Mouse (Mus musculus) forebrain, embryonic 13.5 days (tissue): ENCODE results near the gene Oaf. TPM values are rescaled to one million over a fixed set of nuclear protein-coding genes. Genes with fewer than 3 reads are reported as not detected.

Experiments
- ATAC-seq: fragments of 200-750 bp; cut with Nextera tagmentation; 2 replicates; pipeline ENCODE4 v1.8.0; 2017
- H3K27ac ChIP-seq: fragments of 300-500 bp; sonication (generic); 2 replicates; pipeline ENCODE4 v1.5.1; 2015; ENCODE audit warnings: inconsistent platforms, mild to moderate bottlenecking, moderate library complexity
- H3K27me3 ChIP-seq: fragments of 300-500 bp; sonication (generic); 2 replicates; pipeline ENCODE4 v1.6.1; 2015; ENCODE audit warnings: mild to moderate bottlenecking, inconsistent platforms
- H3K36me3 ChIP-seq: fragments of 300-500 bp; sonication (generic); 2 replicates; pipeline ENCODE4 v1.6.1; 2015; ENCODE audit warnings: mild to moderate bottlenecking, inconsistent platforms; ENCODE audit not compliant: poor library complexity, severe bottlenecking
- H3K4me1 ChIP-seq: fragments of 300-500 bp; sonication (generic); 2 replicates; pipeline ENCODE4 v1.6.1; 2015; ENCODE audit warnings: inconsistent platforms
- H3K4me2 ChIP-seq: fragments of 300-500 bp; sonication (generic); 2 replicates; pipeline ENCODE4 v1.6.1; 2015; ENCODE audit warnings: inconsistent platforms, mild to moderate bottlenecking, moderate library complexity
- H3K4me3 ChIP-seq: fragments of 300-500 bp; sonication (generic); 2 replicates; pipeline ENCODE4 v1.5.1; 2015; ENCODE audit warnings: mild to moderate bottlenecking, inconsistent platforms
- H3K9ac ChIP-seq: fragments of 300-500 bp; sonication (generic); 2 replicates; pipeline ENCODE4 v1.6.1; 2015; ENCODE audit warnings: mild to moderate bottlenecking, inconsistent platforms
- H3K9me3 ChIP-seq: fragments of 300-500 bp; sonication (generic); replicated peaks from 2 replicates; pipeline ENCODE4 v1.6.1; 2016; ENCODE audit warnings: inconsistent platforms
- WGBS: fragments of 180-500 bp; shearing (Covaris S2); methylation state at CpG from one replicate; pipeline ENCODE4 v1.1.7; 2015; 5-methylcytosine and 5-hydroxymethylcytosine counted together
- polyA plus RNA-seq: library from polyadenylated mRNA; unstranded; fragments of >200 nt; fragmentation: Nextera tagmentation; extraction: Ambion mirVana; gene quantifications from 2 replicates; pipeline ENCODE4 v1.2.1, GENCODE M21; 2015

Oaf gene
- polyA plus RNA-seq = 7.6 and 9.1 TPM in 2 replicates

DNA sequence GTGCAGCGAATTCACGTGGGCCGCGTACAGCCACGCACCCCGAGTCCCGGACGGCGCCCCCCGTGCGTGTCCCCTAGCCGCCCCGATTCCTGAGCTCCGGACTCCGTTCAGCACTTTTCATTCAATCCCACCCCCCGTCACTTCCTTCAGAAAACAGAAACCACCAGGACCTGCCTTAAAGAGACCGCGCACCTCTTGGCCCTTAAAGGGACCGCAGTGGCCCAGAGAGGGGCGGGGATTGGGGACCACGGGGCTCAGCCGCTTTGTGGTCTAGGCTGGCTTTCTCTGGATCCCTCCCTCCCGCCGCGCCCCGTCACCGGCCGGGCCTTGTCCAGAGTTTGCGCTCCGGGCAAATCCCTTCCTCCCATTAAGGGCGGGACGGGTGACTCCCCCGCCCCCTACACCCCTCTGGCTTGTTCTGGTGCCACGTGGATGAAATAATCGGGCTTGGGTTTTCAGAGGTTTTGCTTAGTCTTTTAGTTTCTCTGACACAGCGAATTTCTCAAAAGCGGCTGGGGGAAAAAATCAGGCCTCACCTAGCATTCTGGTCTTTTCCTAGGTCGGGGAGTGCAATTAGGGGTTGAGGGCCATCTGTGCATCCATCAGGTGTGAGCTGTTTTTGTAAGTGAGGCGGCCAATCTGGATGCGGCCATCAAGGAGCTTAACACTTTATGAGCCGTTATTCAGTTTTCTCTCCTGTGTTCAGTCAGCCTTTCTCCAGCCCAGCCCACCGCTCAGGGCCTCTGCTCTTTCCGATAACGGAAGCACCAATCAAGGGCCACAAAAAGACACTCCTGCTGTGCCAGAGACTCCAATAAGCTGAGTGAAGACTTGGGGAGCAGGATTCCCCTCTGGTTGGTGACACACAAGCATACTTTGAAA lies at the start of gene Oaf:
Gene Oaf, minus strand, starts transcription at position 200 of the 882 bp plus-strand sequence.
- Histone ChIP-seq H3K9ac (peak within 1 kb of the TSS; percentile 68), H3K27ac (peak within 1 kb of the TSS; percentile 1; the same call in 1 of the 2 replicates), H3K4me3 (peak within 1 kb of the TSS; percentile 60), H3K9me3 (no peaks in the 10 kb centered on the region), H3K4me1 (peaks cover 30% of the 10 kb centered on the region), H3K27me3 (peaks cover 17% of the 10 kb centered on the region), H3K36me3 (no peaks in the 10 kb centered on the region), H3K4me2 (peak within 1 kb of the TSS; percentile 79)
- WGBS = 2% methylated on average over 41 of the region's 44 CpGs
- peak; percentile 89 for ATAC-seq

DNA sequence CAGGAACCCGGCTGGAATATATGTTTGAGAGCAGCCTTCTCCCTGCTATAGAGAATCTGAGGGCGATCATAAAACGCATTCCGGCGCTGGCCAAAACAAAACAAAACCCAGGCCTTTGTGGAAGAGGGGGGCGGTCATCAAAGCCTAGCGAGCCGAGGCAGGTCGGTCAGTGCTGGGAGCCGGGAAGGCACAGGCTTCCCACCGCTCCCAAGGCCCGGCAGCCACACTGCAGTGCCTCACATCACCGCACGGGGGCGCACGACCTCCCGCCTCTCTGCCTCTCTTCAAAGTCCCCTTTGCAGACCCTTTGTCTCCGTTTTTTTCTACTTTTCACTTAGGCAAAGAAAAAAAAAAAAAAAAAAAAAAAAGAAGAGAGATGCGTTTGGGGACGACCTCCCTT lies 47.2 kb upstream of the Oaf start:
- Histone ChIP-seq H3K4me2 (peak overlapping the region; percentile 44), H3K27ac (no peak overlapping the region), H3K4me1 (0 out of 2 replicates have a peak, but pooled peaks cover 4% of the 10 kb centered on the region), H3K4me3 (no peak overlapping the region), H3K9ac (peak overlapping the region; percentile 52; the same call in 1 of the 2 replicates), H3K9me3 (no peaks in the 10 kb centered on the region), H3K27me3 (peaks cover 13% of the 10 kb centered on the region; the same call in 1 of the 2 replicates), H3K36me3 (no peaks in the 10 kb centered on the region)
- ATAC-seq = peak; percentile 60; the same call in 1 of the 2 replicates
- 2% methylated on average over 20 of the region's 20 CpGs for WGBS

DNA sequence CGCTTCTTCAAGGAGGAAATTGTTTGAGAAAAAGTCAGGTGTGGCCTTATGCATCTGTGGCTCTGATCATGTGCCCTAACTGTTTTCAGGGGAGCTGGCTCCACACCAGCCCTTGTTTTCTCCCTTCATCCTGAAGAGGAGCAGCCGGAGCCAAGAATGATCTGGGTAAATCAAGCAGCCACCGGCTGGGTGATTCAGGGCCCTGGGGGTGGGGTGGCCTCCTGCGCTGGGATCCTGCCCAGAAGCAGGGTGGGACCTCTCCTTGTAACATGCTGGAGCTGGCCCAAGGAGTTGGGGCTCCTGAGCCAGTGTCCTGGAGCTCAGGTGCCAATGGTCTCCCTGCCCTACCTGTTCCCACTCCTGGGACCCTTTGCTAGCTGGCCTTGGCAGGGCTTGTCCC lies 45.6 kb upstream of the Oaf start:
- no peak for ATAC-seq
- WGBS = 86% methylated on average over 4 of the region's 4 CpGs

DNA sequence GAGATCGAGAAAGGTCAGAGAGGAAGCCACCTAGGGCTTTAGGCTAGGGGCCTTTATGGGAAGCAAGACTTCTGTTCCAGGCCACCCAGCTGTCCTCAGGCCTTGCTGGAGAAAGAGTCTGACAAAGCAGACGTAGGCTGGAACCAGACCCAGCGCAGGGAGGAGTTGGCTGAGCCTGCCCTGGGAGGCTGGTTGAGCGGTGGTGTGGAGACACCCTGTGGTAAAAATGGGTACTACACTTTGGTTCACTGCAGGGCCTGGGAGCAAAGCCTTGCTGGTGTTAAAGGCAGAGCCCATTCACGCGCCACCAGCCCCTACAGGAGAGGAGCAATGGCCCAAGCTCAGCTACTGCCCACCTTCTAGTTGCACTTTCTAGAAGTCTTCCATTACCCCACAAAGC lies 44.6 kb upstream of the Oaf start:
- no peak overlapping the region for H3K27ac ChIP-seq
- H3K9ac ChIP-seq = 0 out of 2 replicates have a peak overlapping the region, but pooled peaks have one; percentile 30
- H3K9me3 ChIP-seq = no peaks in the 10 kb centered on the region
- H3K36me3 ChIP-seq = no peaks in the 10 kb centered on the region
- peaks cover 13% of the 10 kb centered on the region; the same call in 1 of the 2 replicates for H3K27me3 ChIP-seq
- 3% methylated on average over 6 of the region's 6 CpGs for WGBS
- no peak overlapping the region for H3K4me3 ChIP-seq
- H3K4me1 ChIP-seq = 0 out of 2 replicates have a peak, but pooled peaks cover 11% of the 10 kb centered on the region
- H3K4me2 ChIP-seq = no peak overlapping the region
- peak; percentile 89 for ATAC-seq

More for the DNA sequence above, 45.6 kb upstream of the Oaf start:
- Histone ChIP-seq H3K27me3 (peaks cover 13% of the 10 kb centered on the region; the same call in 1 of the 2 replicates), H3K9me3 (no peaks in the 10 kb centered on the region), H3K4me2 (no peak overlapping the region), H3K4me1 (0 out of 2 replicates have a peak, but pooled peaks cover 11% of the 10 kb centered on the region), H3K9ac (no peak overlapping the region), H3K27ac (no peak overlapping the region), H3K36me3 (no peaks in the 10 kb centered on the region), H3K4me3 (no peak overlapping the region)

DNA sequence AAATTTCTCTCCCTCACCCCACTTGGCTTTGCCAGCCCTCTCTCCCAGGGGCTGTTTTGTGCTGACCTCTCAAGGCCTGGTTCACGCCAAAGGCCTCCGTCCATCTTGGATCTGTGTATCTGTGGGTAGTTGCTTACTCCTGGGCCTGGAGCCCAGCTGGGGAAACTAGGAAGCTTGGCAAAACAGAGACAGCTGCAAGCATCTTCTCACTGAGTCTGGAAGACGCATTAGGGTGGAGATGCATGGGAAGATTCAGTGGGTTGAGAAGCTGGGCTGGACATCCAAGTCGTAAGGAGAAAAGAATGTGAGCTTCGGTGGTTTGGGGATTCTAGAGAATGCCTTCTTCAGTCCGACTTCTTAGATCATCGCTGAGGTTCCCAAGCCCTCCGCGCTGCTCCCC lies 34.0 kb upstream of the Oaf start:
- Histone ChIP-seq H3K4me2 (no peak overlapping the region), H3K4me1 (peaks cover 34% of the 10 kb centered on the region), H3K4me3 (no peak overlapping the region), H3K36me3 (no peaks in the 10 kb centered on the region), H3K9ac (no peak overlapping the region), H3K27ac (no peak overlapping the region), H3K27me3 (peaks cover 33% of the 10 kb centered on the region), H3K9me3 (no peaks in the 10 kb centered on the region)
- 92% methylated on average over 9 of the region's 9 CpGs for WGBS
- no peak for ATAC-seq

DNA sequence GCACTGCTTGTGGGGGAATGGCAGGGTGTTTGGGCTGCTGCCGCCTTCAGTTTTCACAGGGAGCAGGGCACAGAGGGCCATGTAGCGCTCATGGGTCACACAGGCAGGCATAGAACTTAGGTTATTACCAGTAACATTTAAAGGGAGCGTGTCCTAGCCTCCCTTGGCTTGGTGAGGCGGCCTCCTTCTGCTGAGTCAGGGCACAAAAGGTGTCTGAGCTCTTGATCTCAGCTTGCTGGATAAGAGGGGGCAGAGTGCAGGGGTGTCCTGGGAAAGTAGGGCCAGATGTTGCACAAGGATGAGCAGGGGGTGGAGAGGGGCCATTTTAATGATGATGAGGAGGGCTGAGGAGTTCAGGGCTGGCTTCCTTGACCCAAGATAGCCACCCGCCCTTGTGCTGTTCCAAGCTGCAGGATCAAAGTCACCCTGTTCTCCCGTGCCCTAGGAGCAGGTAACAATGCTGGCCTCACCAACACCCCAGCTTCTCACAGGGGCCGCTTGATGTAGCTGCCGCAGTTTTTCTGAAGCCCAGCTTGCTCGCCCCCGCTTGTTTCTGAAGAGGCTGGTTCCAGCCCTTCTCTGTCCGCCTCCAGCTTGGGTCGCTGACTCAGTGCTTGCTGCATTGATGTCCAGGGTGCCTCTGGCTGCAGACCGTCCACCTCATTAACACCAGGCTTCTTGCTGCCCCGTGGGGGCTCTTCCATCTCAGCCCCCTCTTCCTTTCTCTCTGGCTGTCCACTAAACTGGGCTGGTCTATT lies 32.2 kb upstream of the Oaf start:
- Histone ChIP-seq H3K4me1 (peaks cover 34% of the 10 kb centered on the region), H3K4me2 (no peak overlapping the region), H3K27ac (no peak overlapping the region), H3K9ac (no peak overlapping the region), H3K36me3 (no peaks in the 10 kb centered on the region), H3K4me3 (no peak overlapping the region), H3K9me3 (no peaks in the 10 kb centered on the region), H3K27me3 (peaks cover 33% of the 10 kb centered on the region)
- ATAC-seq = no peak
- 39% methylated on average over 14 of the region's 14 CpGs for WGBS

DNA sequence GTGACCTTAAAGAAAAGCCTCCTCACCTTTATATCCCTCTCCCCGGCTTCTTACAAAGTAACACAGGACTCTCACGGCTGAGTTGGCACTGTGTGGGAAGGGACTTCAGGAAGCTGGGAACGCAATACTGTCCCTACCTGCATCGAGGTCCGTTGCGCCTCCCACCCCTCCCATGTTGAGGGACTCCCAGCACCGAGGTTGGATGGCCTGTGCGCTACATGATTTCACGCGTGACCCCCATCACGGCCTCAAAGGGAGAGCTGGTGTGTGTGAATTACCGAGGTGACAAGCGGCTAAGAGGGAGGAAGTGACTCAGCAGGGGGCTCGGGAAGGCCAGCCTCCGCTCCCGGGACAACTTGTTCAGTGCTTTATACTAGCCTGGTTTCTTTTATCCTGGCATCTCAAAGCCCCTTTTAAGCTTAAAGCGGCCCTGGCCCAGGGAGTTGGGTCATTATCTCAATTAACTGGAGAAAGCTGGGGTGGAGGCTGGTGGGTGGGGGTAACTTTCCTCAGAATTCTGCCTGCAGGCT lies 31.1 kb upstream of the Oaf start:
- Histone ChIP-seq H3K27ac (no peak overlapping the region), H3K4me2 (peak overlapping the region; percentile 53), H3K36me3 (no peaks in the 10 kb centered on the region), H3K4me3 (peak overlapping the region; percentile 18), H3K9ac (0 out of 2 replicates have a peak overlapping the region, but pooled peaks have one; percentile 14), H3K4me1 (peaks cover 34% of the 10 kb centered on the region), H3K27me3 (peaks cover 33% of the 10 kb centered on the region), H3K9me3 (no peaks in the 10 kb centered on the region)
- 2% methylated on average over 17 of the region's 17 CpGs for WGBS
- no peak for ATAC-seq

DNA sequence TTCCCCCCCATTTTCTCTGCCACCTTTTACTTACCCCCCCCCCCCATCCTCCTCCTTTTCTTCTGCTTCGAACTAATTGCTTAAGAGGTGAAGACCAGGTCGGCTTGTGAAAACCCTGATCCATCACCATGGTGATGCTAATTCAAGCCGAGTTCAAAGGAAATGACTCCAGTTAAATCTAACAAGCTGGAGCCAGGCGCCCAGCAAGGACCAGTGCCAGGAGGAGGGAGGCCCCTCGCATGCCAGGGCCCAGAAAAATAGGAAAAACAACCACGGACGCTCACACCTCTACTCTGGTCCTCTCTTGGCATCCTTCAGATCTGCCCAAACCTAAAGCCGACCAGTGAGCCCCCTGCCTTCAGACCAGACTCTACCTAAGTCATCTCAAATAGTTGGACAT lies 29.5 kb upstream of the Oaf start:
- peak; percentile 62 for ATAC-seq
- Histone ChIP-seq H3K9me3 (no peaks in the 10 kb centered on the region), H3K27me3 (peaks cover 33% of the 10 kb centered on the region), H3K9ac (no peak overlapping the region), H3K4me2 (no peak overlapping the region), H3K27ac (no peak overlapping the region; the same call in 1 of the 2 replicates), H3K4me3 (no peak overlapping the region), H3K4me1 (peaks cover 40% of the 10 kb centered on the region), H3K36me3 (no peaks in the 10 kb centered on the region)
- 2% methylated on average over 8 of the region's 8 CpGs for WGBS

DNA sequence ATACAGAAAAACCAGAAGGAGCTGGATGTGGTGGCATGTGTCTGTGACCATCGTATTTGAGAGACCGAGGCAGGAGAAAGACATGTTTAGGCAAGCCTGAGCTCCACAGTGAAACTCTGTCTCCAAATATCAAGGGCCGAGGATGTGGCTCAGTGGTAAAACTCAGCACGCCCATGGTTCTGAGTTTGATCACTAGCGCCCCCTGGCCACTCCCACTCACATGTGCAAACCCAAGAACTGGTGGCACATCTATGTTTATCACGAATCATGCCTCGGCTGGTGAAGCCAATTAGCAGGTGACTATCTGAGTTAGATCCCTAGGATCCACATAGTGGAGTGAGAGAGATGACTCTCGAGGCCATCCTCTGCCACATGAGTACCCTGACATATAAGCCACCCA lies 27.6 kb upstream of the Oaf start:
- Histone ChIP-seq H3K27ac (no peak overlapping the region), H3K9me3 (no peaks in the 10 kb centered on the region), H3K4me1 (peaks cover 40% of the 10 kb centered on the region), H3K36me3 (no peaks in the 10 kb centered on the region), H3K9ac (no peak overlapping the region), H3K4me3 (no peak overlapping the region), H3K27me3 (peaks cover 25% of the 10 kb centered on the region), H3K4me2 (no peak overlapping the region)
- WGBS = 81% methylated on average over 8 of the region's 8 CpGs
- no peak for ATAC-seq

DNA sequence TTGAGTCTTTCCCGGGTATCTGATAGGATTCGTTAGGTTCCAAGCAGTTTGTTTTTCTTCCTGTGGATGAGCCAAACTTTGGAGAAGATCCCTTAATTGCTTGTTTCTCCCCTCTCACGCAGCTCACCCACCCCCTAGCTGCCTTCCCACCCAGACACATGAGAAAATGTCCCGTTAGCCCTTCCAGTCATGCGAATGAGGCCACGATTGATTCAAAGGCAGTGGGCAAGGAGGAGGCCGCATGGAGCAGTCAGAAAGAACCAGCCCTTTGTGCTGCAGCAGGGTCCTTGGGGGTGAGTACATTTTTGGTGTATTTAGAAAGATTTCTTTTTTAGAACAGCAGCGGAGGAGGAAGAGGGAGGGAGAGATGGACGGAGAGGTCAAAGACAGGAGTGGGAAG lies 25.5 kb upstream of the Oaf start:
- no peak overlapping the region for H3K9ac ChIP-seq
- H3K36me3 ChIP-seq = no peaks in the 10 kb centered on the region
- H3K9me3 ChIP-seq = no peaks in the 10 kb centered on the region
- WGBS = 28% methylated on average over 9 of the region's 9 CpGs
- ATAC-seq = no peak
- no peak overlapping the region for H3K27ac ChIP-seq
- H3K27me3 ChIP-seq = peaks cover 6% of the 10 kb centered on the region
- no peak overlapping the region for H3K4me2 ChIP-seq
- H3K4me3 ChIP-seq = no peak overlapping the region
- H3K4me1 ChIP-seq = peaks cover 26% of the 10 kb centered on the region

DNA sequence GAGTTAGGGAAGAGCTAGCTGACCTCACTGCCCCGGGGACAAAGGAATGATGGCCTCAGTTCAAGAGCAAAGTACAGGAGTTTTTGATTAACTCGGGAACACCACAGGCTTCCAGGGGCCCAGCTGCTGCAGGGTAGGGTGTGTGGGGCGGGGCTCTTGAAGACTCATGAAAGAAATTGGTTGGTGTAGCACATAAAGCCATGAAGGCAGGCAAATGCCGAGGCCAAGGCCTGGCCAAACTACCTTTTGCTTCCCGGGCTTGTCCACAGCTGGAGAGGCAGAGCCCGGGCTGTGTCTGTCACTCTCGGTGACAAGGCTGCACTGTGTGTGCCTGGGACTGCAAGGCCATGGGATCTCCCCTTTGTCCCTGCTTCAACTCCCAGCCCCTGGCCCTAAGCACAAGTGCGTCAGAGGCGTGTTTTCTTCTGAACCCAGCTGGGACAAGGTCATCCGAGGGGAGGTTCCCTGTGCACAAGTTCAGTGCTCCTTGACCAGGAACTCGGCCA lies 24.3 kb upstream of the Oaf start:
- Histone ChIP-seq H3K9me3 (no peaks in the 10 kb centered on the region), H3K9ac (no peak overlapping the region), H3K27me3 (no peaks in the 10 kb centered on the region), H3K4me2 (no peak overlapping the region), H3K27ac (no peak overlapping the region), H3K4me1 (peaks cover 14% of the 10 kb centered on the region), H3K36me3 (no peaks in the 10 kb centered on the region), H3K4me3 (no peak overlapping the region)
- WGBS = 21% methylated on average over 11 of the region's 11 CpGs
- ATAC-seq = no peak
